Mouse (Mus musculus): ENCODE measurements around the gene Cebpb.

Gene Cebpb

GRCm38 (mm10) chr2:167715008-167715407 is 26.3 kb downstream of the Cebpb start:
- Histone ChIP-seq H3K9me3 (ENCODE audit: low read length) (no peaks in the 10 kb centered on the region), H3K4me1 (replicated peaks; ENCODE audit: low read depth, low read length) (peaks cover 17% of the 10 kb centered on the region), H3K27me3 (ENCODE audit: insufficient read depth, low read length) (peaks cover 3% of the 10 kb centered on the region; the same call in 1 of the 2 replicates), H3K36me3 (ENCODE audit: insufficient read depth, low read length) (no peaks in the 10 kb centered on the region), H3K4me3 (replicated peaks; ENCODE audit: low read length) (no peak overlapping the region)
- TF ChIP-seq CTCF (conservative IDR thresholded peaks at IDR 0.05; ENCODE audit: low read length) (no peak), NANOG (IDR thresholded peaks at IDR 0.05; ENCODE audit: borderline replicate concordance, low read length) (no peak), POU5F1 (IDR thresholded peaks at IDR 0.05; ENCODE audit: borderline replicate concordance, low read length) (no peak)

- no peak overlapping the region for H3K4me3 ChIP-seq (replicated peaks; ENCODE audit: low read length)
- H3K9me3 ChIP-seq (ENCODE audit: low read length), result no peaks in the 10 kb centered on the region
- H3K4me1 ChIP-seq (replicated peaks; ENCODE audit: low read depth, low read length), result peaks cover 16% of the 10 kb centered on the region
- no peak for TF ChIP-seq POU5F1 (IDR thresholded peaks at IDR 0.05; ENCODE audit: borderline replicate concordance, low read length)
- TF ChIP-seq CTCF (conservative IDR thresholded peaks at IDR 0.05; ENCODE audit: low read length), result no peak
- no peak for TF ChIP-seq NANOG (IDR thresholded peaks at IDR 0.05; ENCODE audit: borderline replicate concordance, low read length)
- H3K27me3 ChIP-seq (ENCODE audit: insufficient read depth, low read length), result peaks cover 8% of the 10 kb centered on the region
- no peaks in the 10 kb centered on the region for H3K36me3 ChIP-seq (ENCODE audit: insufficient read depth, low read length)
Observed at GRCm38 (mm10) chr2:167717208-167717607, 28.5 kb downstream of the Cebpb start.

GRCm38 (mm10) chr2:167719520-167719919 is 30.8 kb downstream of the Cebpb start:
- Histone ChIP-seq H3K9me3 (ENCODE audit: low read length) (no peaks in the 10 kb centered on the region), H3K36me3 (ENCODE audit: insufficient read depth, low read length) (no peaks in the 10 kb centered on the region), H3K4me1 (replicated peaks; ENCODE audit: low read depth, low read length) (peaks cover 14% of the 10 kb centered on the region), H3K27me3 (ENCODE audit: insufficient read depth, low read length) (peaks cover 22% of the 10 kb centered on the region), H3K4me3 (replicated peaks; ENCODE audit: low read length) (no peak overlapping the region)
- no peak for TF ChIP-seq NANOG (IDR thresholded peaks at IDR 0.05; ENCODE audit: borderline replicate concordance, low read length)
- TF ChIP-seq POU5F1 (IDR thresholded peaks at IDR 0.05; ENCODE audit: borderline replicate concordance, low read length), result no peak

- H3K4me1 ChIP-seq (replicated peaks; ENCODE audit: low read depth, low read length), result peaks cover 14% of the 10 kb centered on the region
- TF ChIP-seq CTCF (conservative IDR thresholded peaks at IDR 0.05; ENCODE audit: low read length), result no peak
- no peak for TF ChIP-seq POU5F1 (IDR thresholded peaks at IDR 0.05; ENCODE audit: borderline replicate concordance, low read length)
- no peak for TF ChIP-seq NANOG (IDR thresholded peaks at IDR 0.05; ENCODE audit: borderline replicate concordance, low read length)
- H3K27me3 ChIP-seq (ENCODE audit: insufficient read depth, low read length), result peaks cover 33% of the 10 kb centered on the region
- H3K36me3 ChIP-seq (ENCODE audit: insufficient read depth, low read length), result no peaks in the 10 kb centered on the region
- H3K9me3 ChIP-seq (ENCODE audit: low read length), result no peaks in the 10 kb centered on the region
- no peak overlapping the region for H3K4me3 ChIP-seq (replicated peaks; ENCODE audit: low read length)
Observed at GRCm38 (mm10) chr2:167721159-167721882, 32.6 kb downstream of the Cebpb start.

GRCm38 (mm10) chr2:167722538-167722937 is 33.8 kb downstream of the Cebpb start:
- H3K36me3 ChIP-seq (ENCODE audit: insufficient read depth, low read length), result no peaks in the 10 kb centered on the region
- TF ChIP-seq CTCF (conservative IDR thresholded peaks at IDR 0.05; ENCODE audit: low read length) (no peak), POU5F1 (IDR thresholded peaks at IDR 0.05; ENCODE audit: borderline replicate concordance, low read length) (no peak), NANOG (IDR thresholded peaks at IDR 0.05; ENCODE audit: borderline replicate concordance, low read length) (no peak)
- H3K9me3 ChIP-seq (ENCODE audit: low read length), result no peaks in the 10 kb centered on the region

GRCm38 (mm10) chr2:167723589-167724206 is 35.0 kb downstream of the Cebpb start:
- TF ChIP-seq CTCF (conservative IDR thresholded peaks at IDR 0.05; ENCODE audit: low read length), result no peak
- no peak for TF ChIP-seq NANOG (IDR thresholded peaks at IDR 0.05; ENCODE audit: borderline replicate concordance, low read length)
- TF ChIP-seq POU5F1 (IDR thresholded peaks at IDR 0.05; ENCODE audit: borderline replicate concordance, low read length), result no peak
- Histone ChIP-seq H3K36me3 (ENCODE audit: insufficient read depth, low read length) (no peaks in the 10 kb centered on the region), H3K4me1 (replicated peaks; ENCODE audit: low read depth, low read length) (peaks cover 20% of the 10 kb centered on the region), H3K4me3 (replicated peaks; ENCODE audit: low read length) (no peak overlapping the region), H3K27me3 (ENCODE audit: insufficient read depth, low read length) (peaks cover 48% of the 10 kb centered on the region), H3K9me3 (ENCODE audit: low read length) (no peaks in the 10 kb centered on the region)

More at GRCm38 (mm10) chr2:167722538-167722937, 33.8 kb downstream of the Cebpb start:
- no peak overlapping the region for H3K4me3 ChIP-seq (replicated peaks; ENCODE audit: low read length)
- H3K4me1 ChIP-seq (replicated peaks; ENCODE audit: low read depth, low read length), result peaks cover 20% of the 10 kb centered on the region
- peaks cover 40% of the 10 kb centered on the region for H3K27me3 ChIP-seq (ENCODE audit: insufficient read depth, low read length)

- TF ChIP-seq NANOG (IDR thresholded peaks at IDR 0.05; ENCODE audit: borderline replicate concordance, low read length), result no peak
- Histone ChIP-seq H3K4me1 (replicated peaks; ENCODE audit: low read depth, low read length) (peaks cover 26% of the 10 kb centered on the region), H3K4me3 (replicated peaks; ENCODE audit: low read length) (no peak overlapping the region)
Observed at GRCm38 (mm10) chr2:167725879-167726278, 37.2 kb downstream of the Cebpb start.

GRCm38 (mm10) chr2:167727161-167727560 is 38.4 kb downstream of the Cebpb start:
- H3K9me3 ChIP-seq (ENCODE audit: low read length), result no peaks in the 10 kb centered on the region
- TF ChIP-seq CTCF (conservative IDR thresholded peaks at IDR 0.05; ENCODE audit: low read length), result no peak
- TF ChIP-seq NANOG (IDR thresholded peaks at IDR 0.05; ENCODE audit: borderline replicate concordance, low read length), result no peak
- no peak for TF ChIP-seq POU5F1 (IDR thresholded peaks at IDR 0.05; ENCODE audit: borderline replicate concordance, low read length)
- H3K4me3 ChIP-seq (replicated peaks; ENCODE audit: low read length), result no peak overlapping the region
- peaks cover 20% of the 10 kb centered on the region for H3K4me1 ChIP-seq (replicated peaks; ENCODE audit: low read depth, low read length)
- H3K27me3 ChIP-seq (ENCODE audit: insufficient read depth, low read length), result peaks cover 45% of the 10 kb centered on the region
- no peaks in the 10 kb centered on the region for H3K36me3 ChIP-seq (ENCODE audit: insufficient read depth, low read length)

More at GRCm38 (mm10) chr2:167725879-167726278, 37.2 kb downstream of the Cebpb start:
- peaks cover 49% of the 10 kb centered on the region for H3K27me3 ChIP-seq (ENCODE audit: insufficient read depth, low read length)
- no peaks in the 10 kb centered on the region for H3K9me3 ChIP-seq (ENCODE audit: low read length)
- H3K36me3 ChIP-seq (ENCODE audit: insufficient read depth, low read length), result no peaks in the 10 kb centered on the region
